Mouse (Mus musculus): ENCODE data around the gene Pfas. TPM values are rescaled to one million over a fixed set of nuclear protein-coding genes. Genes with fewer than 3 reads are reported as not detected.

Gene Pfas
- polyA plus RNA-seq (2015; fragmentation: Nextera tagmentation; extraction: Ambion mirVana), result 9.6 and 10.6 TPM in 2 replicates

DNA sequence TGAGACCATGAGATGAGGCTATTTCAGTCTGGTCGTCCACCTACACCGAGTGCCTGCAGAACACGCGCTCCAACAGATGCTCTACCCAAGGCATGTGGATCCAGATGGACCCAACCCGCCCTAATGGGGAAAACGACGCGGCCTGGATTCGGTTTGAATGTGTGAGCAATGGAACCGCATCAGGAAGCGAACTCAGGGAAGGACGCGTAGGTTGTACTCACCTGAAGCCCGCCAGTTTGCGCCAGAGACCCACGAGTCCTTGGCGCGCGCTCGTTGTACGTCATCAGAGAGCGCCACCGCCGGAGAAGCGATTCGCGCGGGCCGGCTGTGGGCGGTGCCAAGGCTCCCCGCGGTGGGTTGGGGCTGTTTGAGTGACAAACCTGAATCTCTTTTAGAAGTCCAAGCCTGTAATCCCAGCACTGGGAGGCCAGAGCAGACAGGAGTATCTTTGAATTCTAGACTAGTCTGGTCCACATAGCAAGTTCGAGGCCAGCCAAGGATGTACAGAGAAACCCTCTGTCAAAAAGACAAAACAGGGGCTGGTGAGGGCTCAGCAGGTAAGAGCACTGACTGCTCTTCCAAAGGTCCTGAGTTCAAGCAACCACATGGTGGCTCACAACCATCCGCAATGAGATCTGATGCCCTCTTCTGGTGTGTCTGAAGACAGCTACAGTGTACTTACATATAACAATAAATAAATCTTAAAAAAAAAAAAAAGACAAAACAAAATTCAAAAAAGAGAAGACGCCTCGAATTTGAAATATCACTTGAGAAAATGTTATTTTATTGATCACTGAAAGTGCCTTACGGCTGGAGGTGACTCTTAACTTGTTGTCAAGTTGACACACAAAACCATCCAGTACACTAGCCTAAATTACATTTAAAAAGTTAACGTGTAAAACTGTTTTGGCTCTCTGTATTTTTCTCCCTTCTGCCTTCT, at the start of gene Pfas:
Pfas (minus strand) TSS at position 279 of the 940 bp plus-strand sequence.

GRCm38 (mm10) chr11:69045531-69046394, 37.5 kb upstream of the Pfas start, which contains the start of gene Aurkb:
Gene Aurkb, plus strand, starts transcription at chr11:69045647.

DNA sequence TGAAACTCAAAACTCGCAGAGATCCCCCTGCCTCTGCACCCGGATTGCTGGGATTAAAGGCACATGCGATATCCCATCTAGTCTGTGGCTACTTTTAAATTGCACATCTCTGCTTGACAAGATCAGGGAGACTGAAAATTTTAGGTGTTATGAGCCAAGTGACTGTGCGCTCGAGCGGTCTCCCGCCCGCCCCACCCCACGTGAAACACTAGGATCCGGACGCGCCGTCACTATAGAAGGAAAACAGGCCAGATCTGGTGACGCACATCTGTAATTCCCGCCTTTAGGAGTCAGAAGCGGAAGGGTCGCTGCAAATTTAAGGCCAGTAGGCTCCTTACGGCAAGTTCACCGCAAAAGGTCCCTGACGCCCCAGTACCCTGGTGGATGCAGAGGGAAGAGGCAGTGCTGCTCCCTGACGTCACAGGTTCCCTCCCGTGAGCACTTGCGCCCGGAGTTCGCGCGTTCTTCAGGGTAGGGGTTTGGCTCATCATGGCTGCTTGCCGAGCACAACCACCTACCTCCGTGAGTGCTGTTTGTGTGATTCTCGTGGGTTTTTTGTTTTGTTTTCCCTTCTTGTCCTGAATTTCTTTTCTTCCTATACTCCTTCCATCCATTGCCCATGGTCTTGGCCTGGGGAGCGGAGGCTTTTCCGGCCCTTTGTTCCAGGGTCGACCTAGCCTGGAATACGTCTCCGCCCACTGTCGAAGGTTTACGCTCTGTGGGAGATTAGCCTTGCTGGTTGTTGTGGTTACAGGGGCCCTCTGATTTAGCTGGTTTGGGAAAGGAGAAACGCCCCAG, 7.6 kb upstream of the Pfas start, which contains the start of gene Ctc1:
Ctc1 (plus strand) TSS at position 268 of the 798 bp plus-strand sequence.

GRCm38 (mm10) chr11:68975085-68975484, 33.2 kb downstream of the Pfas start, which contains the start of gene Rangrf:
Gene Rangrf, minus strand, starts transcription at chr11:68975185.

DNA sequence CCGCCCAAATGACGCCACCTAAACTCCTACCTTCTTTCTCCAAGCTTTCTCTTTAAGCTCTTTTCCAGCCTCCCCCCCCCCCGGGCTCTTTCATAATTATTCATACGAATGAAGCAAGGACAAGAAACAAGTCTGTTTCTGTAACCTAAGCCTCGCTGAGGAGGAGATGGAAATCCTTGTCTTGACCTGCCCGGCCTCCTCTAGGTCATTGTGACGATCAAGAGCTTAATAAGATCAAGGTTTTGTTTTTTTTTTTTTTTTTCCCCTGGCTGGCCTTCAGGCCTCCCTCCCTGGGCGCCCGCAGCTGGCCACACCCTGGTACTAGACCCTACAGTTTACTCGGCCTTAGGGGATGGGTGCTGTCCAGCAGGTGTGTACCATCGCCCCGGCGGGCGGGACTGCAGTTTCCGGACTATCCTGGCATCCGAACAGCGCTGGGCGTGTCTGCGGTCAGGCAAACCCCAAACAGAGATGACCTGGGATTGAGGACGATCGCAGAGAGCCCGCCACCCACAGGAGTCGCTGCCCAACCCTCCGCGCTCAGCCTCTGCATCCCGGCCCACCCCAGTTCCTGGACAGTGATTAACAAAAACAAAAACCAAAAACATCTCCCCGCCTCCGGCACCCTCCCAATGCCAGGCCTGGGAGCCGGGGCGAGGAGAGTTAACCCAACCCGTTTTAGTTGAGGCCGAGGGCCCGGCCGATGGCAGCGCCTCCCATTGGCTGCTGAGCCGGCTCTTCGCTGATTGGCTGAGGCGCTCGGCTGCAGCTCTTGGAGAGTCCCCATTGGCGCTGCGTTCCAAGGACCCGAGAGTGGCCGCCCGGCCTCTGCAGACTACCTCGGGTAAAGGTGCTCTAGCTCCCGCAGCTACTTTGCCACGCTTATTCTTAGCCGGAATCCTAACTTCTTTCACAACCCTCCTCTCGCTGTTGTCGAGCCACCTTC, 40.6 kb downstream of the Pfas start, which contains the start of gene Slc25a35:
Slc25a35 (plus strand) TSS at position 795 of the 946 bp plus-strand sequence.

DNA sequence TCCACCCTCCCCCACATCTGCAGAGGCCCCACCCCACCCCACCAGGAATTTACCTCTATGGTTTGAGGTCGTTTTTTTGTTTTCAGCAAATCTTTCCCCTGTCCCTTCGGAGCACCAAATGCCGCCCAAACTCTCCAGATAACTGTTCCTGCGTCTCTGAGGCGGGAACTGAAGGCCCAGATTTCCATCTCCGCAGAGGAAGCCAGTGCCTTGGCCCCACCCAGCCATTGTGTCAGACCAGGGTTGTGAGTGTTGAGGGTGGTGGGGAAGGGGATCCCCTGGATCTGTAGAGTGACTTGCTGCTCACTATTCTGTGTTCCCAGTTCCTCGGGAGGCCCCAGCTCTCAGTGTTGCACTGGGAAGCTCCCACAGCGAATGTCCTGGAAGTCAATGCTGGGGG, 51.0 kb downstream of the Pfas start, which contains the start of gene Arhgef15:
Arhgef15 (minus strand) TSS at position 173 of the 400 bp plus-strand sequence.

Small RNAs within 50 kb of the gene (microRNA-seq; reads per million reads assigned to microRNA genes)
- gene Mir3062, result 2.8 reads per million

Other genes with a start within 250 kb of the Pfas start
- gene Ndel1, start 136.6 kb downstream of the Pfas start, polyA plus RNA-seq (2015; fragmentation: Nextera tagmentation; extraction: Ambion mirVana), result 79.9 and 88.8 TPM in 2 replicates
- gene Rnf222, start 119.9 kb downstream of the Pfas start, polyA plus RNA-seq (2015; fragmentation: Nextera tagmentation; extraction: Ambion mirVana), result not detected in 2 replicates
- gene Rpl26, start 106.9 kb downstream of the Pfas start, polyA plus RNA-seq (2015; fragmentation: Nextera tagmentation; extraction: Ambion mirVana), result 870 and 884 TPM in 2 replicates
- not detected in 2 replicates for gene Odf4, start 81.4 kb downstream of the Pfas start, polyA plus RNA-seq (2015; fragmentation: Nextera tagmentation; extraction: Ambion mirVana)
- gene Arhgef15, start 51.0 kb downstream of the Pfas start, polyA plus RNA-seq (2015; fragmentation: Nextera tagmentation; extraction: Ambion mirVana), result 2.3 and 2.5 TPM in 2 replicates
- 5.3 and 7.2 TPM in 2 replicates for gene Slc25a35, start 40.3 kb downstream of the Pfas start, polyA plus RNA-seq (2015; fragmentation: Nextera tagmentation; extraction: Ambion mirVana)
- gene Rangrf, start 33.3 kb downstream of the Pfas start, polyA plus RNA-seq (2015; fragmentation: Nextera tagmentation; extraction: Ambion mirVana), result 31.2 and 32.5 TPM in 2 replicates
- 16.5 and 21.5 TPM in 2 replicates for gene Ctc1, start 7.5 kb upstream of the Pfas start, polyA plus RNA-seq (2015; fragmentation: Nextera tagmentation; extraction: Ambion mirVana)
- 20.7 and 30.7 TPM in 2 replicates for gene Aurkb, start 37.2 kb upstream of the Pfas start, polyA plus RNA-seq (2015; fragmentation: Nextera tagmentation; extraction: Ambion mirVana)
- 11.9 and 12.3 TPM in 2 replicates for gene Borcs6, start 51.3 kb upstream of the Pfas start, polyA plus RNA-seq (2015; fragmentation: Nextera tagmentation; extraction: Ambion mirVana)
- gene Tmem107, start 62.3 kb upstream of the Pfas start, polyA plus RNA-seq (2015; fragmentation: Nextera tagmentation; extraction: Ambion mirVana), result 33.3 and 39.1 TPM in 2 replicates
- gene Vamp2, start 80.0 kb upstream of the Pfas start, polyA plus RNA-seq (2015; fragmentation: Nextera tagmentation; extraction: Ambion mirVana), result 48.6 and 55.5 TPM in 2 replicates
- 14.4 and 17.4 TPM in 2 replicates for gene Per1, start 86.8 kb upstream of the Pfas start, polyA plus RNA-seq (2015; fragmentation: Nextera tagmentation; extraction: Ambion mirVana)
- gene Hes7, start 111.9 kb upstream of the Pfas start, polyA plus RNA-seq (2015; fragmentation: Nextera tagmentation; extraction: Ambion mirVana), result 0.11 and 0.26 TPM in 2 replicates
- gene 9130213A22Rik, start 114.1 kb upstream of the Pfas start, polyA plus RNA-seq (2015; fragmentation: Nextera tagmentation; extraction: Ambion mirVana), result 0.45 and 0.59 TPM in 2 replicates
- gene Aloxe3, start 117.4 kb upstream of the Pfas start, polyA plus RNA-seq (2015; fragmentation: Nextera tagmentation; extraction: Ambion mirVana), result 8.5 and 10.1 TPM in 2 replicates
- 0.05 and 0.11 TPM in 2 replicates for gene Alox12b, start 148.5 kb upstream of the Pfas start, polyA plus RNA-seq (2015; fragmentation: Nextera tagmentation; extraction: Ambion mirVana)
- not detected in 2 replicates for gene Alox8, start 189.4 kb upstream of the Pfas start, polyA plus RNA-seq (2015; fragmentation: Nextera tagmentation; extraction: Ambion mirVana)
- gene Gucy2e, start 228.6 kb upstream of the Pfas start, polyA plus RNA-seq (2015; fragmentation: Nextera tagmentation; extraction: Ambion mirVana), result 0.05 TPM in 2 replicates